Mouse (Mus musculus): ENCODE measurements around the gene Mtch1. TPM values are rescaled to one million over a fixed set of nuclear protein-coding genes. Genes with fewer than 3 reads are reported as not detected.
"Not testable (repeated sequence)": the region's sequence is repeated elsewhere in the genome, so short reads cannot be mapped to it uniquely, and the experiment has no call there.

Gene Mtch1
- polyA plus RNA-seq, 1 experiment from 2014 or later = 530 TPM

DNA sequence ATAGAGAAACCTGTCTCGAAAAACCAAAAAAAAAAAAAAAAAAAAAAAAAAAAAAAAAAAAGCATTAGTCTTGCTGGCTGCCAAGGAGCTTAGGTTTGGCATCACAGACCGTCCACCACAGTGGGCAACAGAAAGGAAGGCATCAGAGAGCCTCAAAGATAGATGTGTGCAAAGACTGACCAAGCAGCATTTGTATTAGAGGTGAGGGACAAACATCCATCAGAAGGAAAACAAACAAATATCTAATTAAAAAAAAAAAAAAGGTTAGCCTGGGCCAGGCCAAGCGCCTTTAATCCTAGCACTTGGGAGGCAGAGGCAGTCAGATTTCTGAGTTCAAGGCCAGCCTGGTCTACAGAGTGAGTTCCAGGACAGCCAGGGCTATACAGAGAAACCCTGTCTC, 30.4 kb downstream of the Mtch1 start, which contains the start of gene Pi16:
Pi16 (plus strand) TSS at position 301 of the 400 bp plus-strand sequence.
- H3K9me3 ChIP-seq (ENCODE audit: control insufficient read depth, low read length); DNase-seq (ENCODE audit: low spot score); H3K36me3 ChIP-seq (replicated peaks; ENCODE audit: control insufficient read depth, insufficient read depth); H3K4me1 ChIP-seq (replicated peaks; ENCODE audit: control insufficient read depth, insufficient read depth, low read length); H3K4me3 ChIP-seq (replicated peaks; ENCODE audit: low read length); ATAC-seq (ENCODE audit: low FRiP score); H3K4me2 ChIP-seq (replicated peaks); H3K27ac ChIP-seq; H3K9ac ChIP-seq: not testable (repeated sequence)
- WGBS = 87% methylated on average over 3 of the region's 3 CpGs
- H3K27me3 ChIP-seq (ENCODE audit: control insufficient read depth, insufficient read depth, low read length) = peaks cover 21% of the 10 kb centered on the region

DNA sequence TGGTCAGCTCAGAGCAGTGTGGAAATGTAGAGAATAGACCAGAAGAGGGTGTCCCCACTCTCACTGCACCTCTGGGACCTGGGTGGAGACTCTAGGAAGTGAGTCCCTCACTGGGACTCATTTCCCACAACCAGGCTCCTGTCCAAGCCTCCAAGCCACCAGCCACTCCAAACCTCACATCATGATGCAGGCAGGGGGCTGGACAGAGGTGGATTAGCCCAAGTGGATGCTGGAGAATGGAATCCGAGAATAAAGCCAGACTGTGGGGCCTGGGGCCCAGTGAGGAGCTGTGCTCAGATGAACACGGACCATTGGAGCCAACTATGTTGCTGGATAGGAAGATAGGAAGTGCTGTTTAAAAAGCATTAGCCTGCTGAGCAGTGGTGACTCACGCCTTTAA, 30.8 kb downstream of the Mtch1 start:
- Histone ChIP-seq H3K9ac (no peak overlapping the region), H3K4me3 (replicated peaks; ENCODE audit: low read length) (no peak overlapping the region), H3K4me1 (replicated peaks; ENCODE audit: control insufficient read depth, insufficient read depth, low read length) (0 out of 2 replicates have a peak, but pooled peaks cover under 1% of the 10 kb centered on the region), H3K4me2 (replicated peaks) (no peak overlapping the region), H3K9me3 (ENCODE audit: control insufficient read depth, low read length) (no peaks in the 10 kb centered on the region; the same call in 1 of the 2 replicates), H3K27ac (no peak overlapping the region), H3K27me3 (ENCODE audit: control insufficient read depth, insufficient read depth, low read length) (peaks cover 16% of the 10 kb centered on the region), H3K36me3 (replicated peaks; ENCODE audit: control insufficient read depth, insufficient read depth) (no peaks in the 10 kb centered on the region)
- no peak for DNase-seq (ENCODE audit: low spot score)
- 86% methylated on average over 3 of the region's 3 CpGs for WGBS
- ATAC-seq (ENCODE audit: low FRiP score) = no peak

DNA sequence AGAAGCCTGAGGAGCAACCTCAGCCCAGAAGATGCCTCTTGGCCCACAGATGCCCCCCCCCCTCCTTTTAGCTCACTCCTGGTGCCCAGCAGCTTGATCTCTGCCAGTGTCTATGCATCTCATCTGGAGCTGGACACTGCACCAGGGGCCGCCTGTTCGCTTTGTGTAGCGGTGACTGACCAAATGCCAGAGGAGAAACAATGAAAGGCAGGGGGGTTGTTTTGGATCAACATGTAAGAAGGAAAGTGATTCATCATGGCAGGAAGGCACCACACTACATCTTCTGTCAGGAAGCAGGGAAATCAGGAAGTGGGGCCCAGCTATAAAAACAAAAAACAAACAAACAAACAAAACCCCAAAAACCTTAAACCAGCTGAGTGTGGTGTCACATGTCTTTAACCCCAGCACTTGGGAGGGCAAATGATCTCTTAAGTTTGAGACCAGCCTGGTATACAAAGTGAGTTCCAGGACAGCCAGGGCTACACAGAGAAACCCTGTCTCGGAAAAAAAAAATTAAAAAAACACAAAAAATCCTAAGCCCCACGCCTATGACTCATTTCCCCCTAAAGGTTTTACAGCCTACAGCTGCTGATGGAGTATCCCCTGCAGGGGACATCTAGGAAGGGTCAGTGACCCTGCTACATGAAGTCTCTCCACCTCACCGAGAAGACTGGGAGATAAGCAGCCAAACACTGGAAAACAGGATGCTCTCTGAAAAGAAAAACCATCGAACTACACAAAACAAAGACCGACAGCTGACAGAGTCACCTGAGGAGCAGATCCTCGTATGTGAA, 31.9 kb downstream of the Mtch1 start:
- H3K27ac ChIP-seq = no peak overlapping the region
- DNase-seq (ENCODE audit: low spot score) (no peak), ATAC-seq (ENCODE audit: low FRiP score) (no peak)
- 44% methylated on average over 9 of the region's 9 CpGs for WGBS
- H3K4me3 ChIP-seq (replicated peaks; ENCODE audit: low read length) = no peak overlapping the region
- H3K4me1 ChIP-seq (replicated peaks; ENCODE audit: control insufficient read depth, insufficient read depth, low read length) = no peaks in the 10 kb centered on the region
- no peak overlapping the region for H3K9ac ChIP-seq
- H3K4me2 ChIP-seq (replicated peaks) = no peak overlapping the region
- no peaks in the 10 kb centered on the region for H3K36me3 ChIP-seq (replicated peaks; ENCODE audit: control insufficient read depth, insufficient read depth)
- no peaks in the 10 kb centered on the region; the same call in 1 of the 2 replicates for H3K9me3 ChIP-seq (ENCODE audit: control insufficient read depth, low read length)
- peaks cover 6% of the 10 kb centered on the region for H3K27me3 ChIP-seq (ENCODE audit: control insufficient read depth, insufficient read depth, low read length)

DNA sequence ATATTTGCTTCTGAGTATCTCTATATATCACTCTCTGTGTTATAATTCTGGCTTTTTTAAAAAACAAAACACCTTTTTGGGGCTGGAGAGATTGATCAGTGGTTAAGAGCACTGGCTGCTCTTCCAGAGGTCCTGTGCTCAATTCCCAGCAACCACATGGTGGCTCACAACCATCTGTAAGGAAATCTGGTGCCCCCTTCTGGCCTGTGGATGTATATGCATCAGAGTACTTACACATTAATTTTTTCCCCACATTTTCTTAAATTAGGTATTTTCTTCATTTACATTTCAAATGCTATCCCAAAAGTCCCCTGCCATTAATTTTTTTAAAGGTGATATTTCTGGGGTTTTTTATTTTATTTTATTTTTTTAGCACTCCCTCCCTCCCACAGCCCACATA, 34.4 kb downstream of the Mtch1 start:
- Histone ChIP-seq H3K4me1 (replicated peaks; ENCODE audit: control insufficient read depth, insufficient read depth, low read length) (no peaks in the 10 kb centered on the region), H3K4me2 (replicated peaks) (no peak overlapping the region), H3K27ac (no peak overlapping the region), H3K27me3 (ENCODE audit: control insufficient read depth, insufficient read depth, low read length) (no peaks in the 10 kb centered on the region), H3K9ac (no peak overlapping the region), H3K4me3 (replicated peaks; ENCODE audit: low read length) (no peak overlapping the region), H3K36me3 (replicated peaks; ENCODE audit: control insufficient read depth, insufficient read depth) (no peaks in the 10 kb centered on the region), H3K9me3 (ENCODE audit: control insufficient read depth, low read length) (no peaks in the 10 kb centered on the region; the same call in 1 of the 2 replicates)
- DNase-seq (ENCODE audit: low spot score) = no peak
- ATAC-seq (ENCODE audit: low FRiP score) = no peak

DNA sequence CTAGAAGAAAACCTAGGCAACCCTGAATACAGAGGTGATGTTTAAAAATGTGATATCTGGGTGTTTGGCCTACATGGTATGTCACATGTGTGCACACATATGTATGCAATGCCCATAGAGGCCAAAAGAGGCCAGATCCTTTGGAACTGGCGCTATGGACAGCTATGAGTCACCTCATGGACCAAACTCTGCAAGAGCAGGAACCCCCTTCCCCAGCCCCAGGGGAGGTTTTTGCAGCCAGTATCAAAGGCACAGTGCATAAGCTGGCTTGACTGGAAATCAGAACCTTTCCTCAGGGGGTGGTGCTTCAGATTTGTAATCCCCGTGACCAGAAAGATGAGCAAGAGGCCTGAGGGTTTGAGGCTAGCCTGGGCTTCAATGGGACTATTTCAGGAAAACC, 35.7 kb downstream of the Mtch1 start:
- no peak overlapping the region for H3K4me3 ChIP-seq (replicated peaks; ENCODE audit: low read length)
- 94% methylated on average over 2 of the region's 2 CpGs for WGBS

DNA sequence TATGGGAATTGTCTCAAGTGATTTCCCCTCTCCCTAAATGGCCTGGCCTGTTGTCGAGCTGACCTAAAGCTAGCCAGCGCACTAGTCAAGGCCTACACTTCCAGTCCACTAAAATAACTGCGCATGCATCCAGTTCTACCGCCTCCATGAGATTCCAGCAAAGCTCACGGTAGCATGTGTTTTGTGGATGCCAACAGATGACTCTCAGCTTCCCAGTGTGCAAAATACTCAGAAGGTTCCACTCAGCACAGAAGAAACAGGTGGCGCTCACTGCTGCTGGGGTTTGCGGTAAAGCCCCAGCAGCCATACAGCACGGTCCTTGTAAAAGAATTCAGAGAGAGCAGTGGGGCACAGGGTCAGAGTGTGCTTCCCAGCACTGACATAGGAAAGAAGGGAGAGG, 36.1 kb downstream of the Mtch1 start:
- DNase-seq (ENCODE audit: low spot score) = no peak
- 91% methylated on average over 8 of the region's 8 CpGs for WGBS
- Histone ChIP-seq H3K9ac (no peak overlapping the region), H3K4me2 (replicated peaks) (no peak overlapping the region), H3K27me3 (ENCODE audit: control insufficient read depth, insufficient read depth, low read length) (no peaks in the 10 kb centered on the region), H3K36me3 (replicated peaks; ENCODE audit: control insufficient read depth, insufficient read depth) (no peaks in the 10 kb centered on the region), H3K4me1 (replicated peaks; ENCODE audit: control insufficient read depth, insufficient read depth, low read length) (0 out of 2 replicates have a peak, but pooled peaks cover 4% of the 10 kb centered on the region), H3K27ac (no peak overlapping the region), H3K4me3 (replicated peaks; ENCODE audit: low read length) (no peak overlapping the region), H3K9me3 (ENCODE audit: control insufficient read depth, low read length) (no peaks in the 10 kb centered on the region; the same call in 1 of the 2 replicates)
- ATAC-seq (ENCODE audit: low FRiP score) = no peak

More for the DNA sequence above, 35.7 kb downstream of the Mtch1 start:
- no peaks in the 10 kb centered on the region; the same call in 1 of the 2 replicates for H3K9me3 ChIP-seq (ENCODE audit: control insufficient read depth, low read length)
- no peak for ATAC-seq (ENCODE audit: low FRiP score)
- H3K27ac ChIP-seq = no peak overlapping the region
- no peak for DNase-seq (ENCODE audit: low spot score)
- H3K4me2 ChIP-seq (replicated peaks) = no peak overlapping the region
- H3K36me3 ChIP-seq (replicated peaks; ENCODE audit: control insufficient read depth, insufficient read depth) = no peaks in the 10 kb centered on the region
- no peaks in the 10 kb centered on the region for H3K27me3 ChIP-seq (ENCODE audit: control insufficient read depth, insufficient read depth, low read length)
- 0 out of 2 replicates have a peak, but pooled peaks cover 1% of the 10 kb centered on the region for H3K4me1 ChIP-seq (replicated peaks; ENCODE audit: control insufficient read depth, insufficient read depth, low read length)
- H3K9ac ChIP-seq = no peak overlapping the region

DNA sequence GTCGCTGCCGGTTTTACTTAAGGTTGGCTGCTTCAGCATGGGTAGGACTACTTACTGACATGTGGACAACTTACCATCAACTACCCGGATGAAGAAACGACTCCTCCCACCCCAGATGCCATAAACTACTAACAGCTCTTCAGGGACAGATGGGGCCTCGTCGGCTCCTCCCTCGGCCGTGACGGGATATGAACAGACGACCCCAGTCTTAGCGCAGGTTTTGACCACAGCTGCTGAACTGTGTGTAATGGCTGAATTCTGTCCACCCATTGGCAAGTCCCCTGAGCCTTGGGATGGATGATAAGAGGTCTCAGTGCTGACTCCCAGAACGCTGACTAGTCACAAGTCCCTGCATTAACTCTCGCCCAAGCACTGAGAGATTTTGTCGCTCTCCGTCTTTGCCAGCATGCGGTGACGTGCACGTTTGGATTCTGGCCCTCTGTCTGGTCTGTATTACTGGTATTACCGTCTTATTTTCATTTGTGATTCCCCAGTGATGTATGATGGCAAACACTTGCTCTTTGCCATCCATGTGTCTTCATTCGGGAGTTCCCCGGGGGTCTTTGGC, 37.6 kb downstream of the Mtch1 start:
- DNase-seq (ENCODE audit: low spot score) (no peak), ATAC-seq (ENCODE audit: low FRiP score) (no peak)
- Histone ChIP-seq H3K9ac (no peak overlapping the region), H3K4me1 (replicated peaks; ENCODE audit: control insufficient read depth, insufficient read depth, low read length) (0 out of 2 replicates have a peak, but pooled peaks cover 9% of the 10 kb centered on the region), H3K9me3 (ENCODE audit: control insufficient read depth, low read length) (no peaks in the 10 kb centered on the region; the same call in 1 of the 2 replicates), H3K4me3 (replicated peaks; ENCODE audit: low read length) (no peak overlapping the region), H3K27ac (no peak overlapping the region), H3K27me3 (ENCODE audit: control insufficient read depth, insufficient read depth, low read length) (no peaks in the 10 kb centered on the region), H3K36me3 (replicated peaks; ENCODE audit: control insufficient read depth, insufficient read depth) (no peaks in the 10 kb centered on the region), H3K4me2 (replicated peaks) (no peak overlapping the region)
- 70% methylated on average over 21 of the region's 21 CpGs for WGBS

DNA sequence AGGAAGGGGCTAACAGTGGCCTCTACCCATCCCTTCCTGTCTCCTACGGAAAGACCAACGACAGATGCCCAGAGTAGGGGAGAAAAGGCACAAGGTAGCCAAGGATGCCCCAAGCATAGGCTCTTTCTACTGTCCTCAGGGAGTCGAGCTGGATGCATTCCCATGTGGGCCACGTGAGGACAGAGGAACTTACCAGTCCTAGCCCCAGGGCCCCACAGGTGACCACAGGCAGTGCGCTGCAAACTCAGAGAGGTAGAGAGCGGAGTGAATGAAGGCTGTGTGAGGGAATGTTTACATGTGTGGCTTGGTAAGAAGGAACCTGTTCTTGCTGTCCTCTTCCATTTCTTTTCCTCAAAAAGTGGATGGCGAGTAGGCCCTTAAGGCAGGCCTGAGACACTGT, 41.9 kb downstream of the Mtch1 start:
- Histone ChIP-seq H3K27ac (no peak overlapping the region), H3K9ac (no peak overlapping the region), H3K4me1 (replicated peaks; ENCODE audit: control insufficient read depth, insufficient read depth, low read length) (0 out of 2 replicates have a peak, but pooled peaks cover 9% of the 10 kb centered on the region), H3K9me3 (ENCODE audit: control insufficient read depth, low read length) (no peaks in the 10 kb centered on the region), H3K36me3 (replicated peaks; ENCODE audit: control insufficient read depth, insufficient read depth) (peaks cover 18% of the 10 kb centered on the region), H3K4me3 (replicated peaks; ENCODE audit: low read length) (no peak overlapping the region), H3K4me2 (replicated peaks) (no peak overlapping the region), H3K27me3 (ENCODE audit: control insufficient read depth, insufficient read depth, low read length) (no peaks in the 10 kb centered on the region)
- no peak for DNase-seq (ENCODE audit: low spot score)
- peak; percentile 14; the same call in 1 of the 2 replicates for ATAC-seq (ENCODE audit: low FRiP score)
- WGBS = 58% methylated on average over 7 of the region's 7 CpGs

DNA sequence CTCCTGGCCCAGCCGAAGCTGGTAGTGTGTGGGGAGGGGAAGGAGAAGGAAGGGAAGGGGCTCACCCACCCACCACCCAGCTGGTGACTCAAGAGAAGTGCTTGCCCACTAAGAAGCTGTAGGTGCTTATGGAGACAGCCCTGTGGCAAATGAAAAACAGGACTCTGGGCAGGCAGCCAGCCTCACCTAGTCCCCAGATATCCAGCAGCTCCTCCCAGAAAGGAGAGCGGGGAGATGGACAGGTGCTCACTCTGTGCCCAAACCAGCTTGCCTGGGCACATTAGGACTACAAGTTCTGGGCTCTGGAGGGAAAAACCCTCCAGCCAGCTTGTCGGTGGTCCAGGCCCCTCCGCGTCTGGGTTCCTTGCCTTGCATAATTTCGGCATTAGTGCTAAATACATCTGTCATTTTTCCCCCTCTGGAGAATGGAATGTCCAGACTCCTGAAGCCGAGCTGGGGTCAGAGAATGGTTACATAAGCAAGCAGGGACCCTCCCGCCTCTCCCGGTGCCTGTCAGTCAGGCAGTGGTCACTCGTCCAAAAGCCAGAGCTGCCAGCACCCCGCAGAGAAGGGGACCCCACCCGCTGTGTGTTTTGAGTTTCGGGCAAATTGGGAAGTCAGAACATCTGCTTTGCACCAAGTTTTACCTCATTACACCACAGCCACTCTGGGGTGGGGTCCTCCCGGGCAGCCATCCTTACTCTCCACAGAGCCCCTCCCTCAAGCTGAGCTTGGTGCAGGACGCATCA, 42.5 kb downstream of the Mtch1 start:
- no peak for DNase-seq (ENCODE audit: low spot score)
- Histone ChIP-seq H3K27me3 (ENCODE audit: control insufficient read depth, insufficient read depth, low read length) (no peaks in the 10 kb centered on the region), H3K4me3 (replicated peaks; ENCODE audit: low read length) (no peak overlapping the region), H3K9ac (no peak overlapping the region), H3K4me2 (replicated peaks) (no peak overlapping the region), H3K27ac (no peak overlapping the region), H3K4me1 (replicated peaks; ENCODE audit: control insufficient read depth, insufficient read depth, low read length) (0 out of 2 replicates have a peak, but pooled peaks cover 9% of the 10 kb centered on the region), H3K9me3 (ENCODE audit: control insufficient read depth, low read length) (no peaks in the 10 kb centered on the region), H3K36me3 (replicated peaks; ENCODE audit: control insufficient read depth, insufficient read depth) (peaks cover 24% of the 10 kb centered on the region)
- WGBS = 27% methylated on average over 15 of the region's 15 CpGs
- peak; percentile 8; the same call in 1 of the 2 replicates for ATAC-seq (ENCODE audit: low FRiP score)
